Mouse (Mus musculus) embryo, embryonic 10.5 days (tissue): ENCODE measurements around the gene Gxylt2.

Source experiments
- DNase-seq: peaks from one replicate; pipeline ENCODE4 v3.0.0-alpha.2; 2015; ENCODE audit warnings: low spot score

Gxylt2 gene

GRCm38 (mm10) chr6:100800497-100800955 lies 96.0 kb downstream of the Gxylt2 start:
- DNase-seq: no peak

- peak; percentile 32 for DNase-seq
Observed at GRCm38 (mm10) chr6:100802381-100803083, 98.0 kb downstream of the Gxylt2 start.

GRCm38 (mm10) chr6:100803250-100803649 lies 98.7 kb downstream of the Gxylt2 start:
- DNase-seq: peak; percentile 20

- DNase-seq: no peak
Observed at GRCm38 (mm10) chr6:100807187-100807586, 102.7 kb downstream of the Gxylt2 start.

- DNase-seq: no peak
Observed at GRCm38 (mm10) chr6:100807746-100808145, 103.2 kb downstream of the Gxylt2 start.

- no peak for DNase-seq
Observed at GRCm38 (mm10) chr6:100808221-100808778, 103.8 kb downstream of the Gxylt2 start.

- no peak for DNase-seq
Observed at GRCm38 (mm10) chr6:100810117-100810516, 105.6 kb downstream of the Gxylt2 start.

- DNase-seq: no peak
Observed at GRCm38 (mm10) chr6:100811731-100812130, 107.2 kb downstream of the Gxylt2 start.

GRCm38 (mm10) chr6:100821367-100821766 lies 116.8 kb downstream of the Gxylt2 start:
- DNase-seq: no peak

- peak; percentile 19 for DNase-seq
Observed at GRCm38 (mm10) chr6:100823356-100823755, 118.8 kb downstream of the Gxylt2 start.

GRCm38 (mm10) chr6:100824381-100824965 lies 119.9 kb downstream of the Gxylt2 start:
- DNase-seq: no peak

GRCm38 (mm10) chr6:100826046-100826445 lies 121.5 kb downstream of the Gxylt2 start:
- DNase-seq: no peak

- DNase-seq: no peak
Observed at GRCm38 (mm10) chr6:100828565-100828964, 124.0 kb downstream of the Gxylt2 start.

- no peak for DNase-seq
Observed at GRCm38 (mm10) chr6:100829770-100830169, 125.2 kb downstream of the Gxylt2 start.

- DNase-seq: no peak
Observed at GRCm38 (mm10) chr6:100831188-100831587, 126.7 kb downstream of the Gxylt2 start.

- no peak for DNase-seq
Observed at GRCm38 (mm10) chr6:100831751-100832150, 127.2 kb downstream of the Gxylt2 start.

- peak; percentile 92 for DNase-seq
Observed at GRCm38 (mm10) chr6:100833355-100833754, 128.8 kb downstream of the Gxylt2 start, which contains the start of gene Ppp4r2. Gene Ppp4r2, plus strand, starts transcription at chr6:100833622.

GRCm38 (mm10) chr6:100833811-100834481 lies 129.4 kb downstream of the Gxylt2 start:
- peak; percentile 69 for DNase-seq

- DNase-seq: no peak
Observed at GRCm38 (mm10) chr6:100834489-100835160, 130.1 kb downstream of the Gxylt2 start.

GRCm38 (mm10) chr6:100845058-100845457 lies 140.5 kb downstream of the Gxylt2 start:
- DNase-seq: no peak

- no peak for DNase-seq
Observed at GRCm38 (mm10) chr6:100847264-100847663, 142.7 kb downstream of the Gxylt2 start.
